Mouse (Mus musculus): ENCODE data around the gene Ces4a.

DNA sequence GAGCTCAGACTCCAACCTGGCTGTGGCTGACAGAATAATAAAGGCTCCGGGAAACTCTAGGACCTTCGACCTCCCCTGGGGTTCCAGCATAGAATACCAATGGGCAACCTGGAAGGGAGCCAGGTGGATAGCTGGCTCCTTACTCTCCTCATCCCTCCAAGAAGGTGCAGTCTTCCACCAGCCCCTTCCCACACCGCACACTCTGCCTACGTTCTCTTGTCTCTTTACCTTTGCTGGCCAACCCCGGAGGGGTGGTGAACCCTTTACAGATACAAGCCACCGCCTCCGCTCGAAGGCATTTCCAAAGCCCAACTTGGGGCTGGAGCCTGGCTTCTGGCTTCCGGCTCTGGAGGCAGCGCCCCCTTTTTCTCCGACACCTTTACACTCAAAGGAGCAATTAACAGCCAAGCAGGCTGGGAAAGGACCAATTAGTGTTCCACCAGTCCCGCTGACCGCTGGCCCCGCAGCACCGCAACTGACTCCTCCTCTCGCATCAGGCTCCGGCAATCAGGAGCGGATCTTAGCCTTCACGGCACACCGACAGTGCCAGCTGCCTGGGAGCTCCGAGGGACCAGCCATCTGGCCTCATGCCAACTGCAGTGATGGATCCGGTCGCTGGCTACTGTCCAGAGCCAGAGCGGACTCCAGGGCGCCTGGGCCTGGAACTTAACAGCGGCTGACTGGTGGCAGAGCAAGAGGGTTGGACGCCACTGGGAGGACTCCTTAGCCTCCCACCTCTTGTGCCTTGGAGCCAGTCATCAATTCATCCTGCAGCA is 21.2 kb downstream of the Ces4a start:
- TF ChIP-seq CTCF (IDR thresholded peaks at IDR 0.05; ENCODE audit: low read depth) (peak; percentile 5; the same call in 1 of the 2 replicates), EP300 (optimal IDR thresholded peaks at IDR 0.05) (no peak)
